Mouse (Mus musculus) left cerebral cortex, adult 2 months (tissue): ENCODE results near the gene Plekho2. TPM values are rescaled to one million over a fixed set of nuclear protein-coding genes. Genes with fewer than 3 reads are reported as not detected.

Experiments used
- DNase-seq, 2 experiments: peaks; one replicate each; pipeline ENCODE4 v3.0.0; 2021 to 2022; ENCODE audit warnings: low spot score in 2 of 2, mixed read lengths in 1 of 2; ENCODE audit errors: extremely low spot score in 1 of 2
- H3K27ac ChIP-seq: fragments of 200-600 bp; 2 replicates; pipeline ENCODE4 v1.8.1; 2022
- H3K4me3 ChIP-seq: fragments of 200-600 bp; 2 replicates; pipeline ENCODE4 v1.8.1; 2022
- CTCF ChIP-seq: fragments of 200-600 bp; IDR thresholded peaks from 2 replicates; pipeline ENCODE4 v1.8.1; 2022; ENCODE audit warnings: antibody characterized with exemption, mild to moderate bottlenecking, moderate library complexity
- intact Hi-C: fragments of 180-260 bp; cut with DNase I; formaldehyde crosslinking; loops from one replicate; pipeline ENCODE4 v1.15.1; 2025
- total RNA-seq, 2 experiments: library from RNA; stranded (reverse); gene quantifications; 2 replicates each; pipeline ENCODE4 v1.2.3; 2021

Gene Plekho2
- total RNA-seq, 2 experiments from 2014 or later, result 13.3 to 15.1 TPM

GRCm38 (mm10) chr9:65563073-65563472, 16.8 kb downstream of the Plekho2 start:
- intact Hi-C loops, result no loop called here
- no peak for DNase-seq
- no peak for TF ChIP-seq CTCF
- Histone ChIP-seq H3K4me3 (no peak overlapping the region), H3K27ac (peak overlapping the region; percentile 28)

GRCm38 (mm10) chr9:65562081-65562506, 17.7 kb downstream of the Plekho2 start:
- Histone ChIP-seq H3K27ac (peak overlapping the region; percentile 13; the same call in 1 of the 2 replicates), H3K4me3 (no peak overlapping the region)
- TF ChIP-seq CTCF, result no peak
- intact Hi-C loops, result no loop called here
- peak; percentile 46 to 72 for DNase-seq

- H3K4me3 ChIP-seq, result no peak overlapping the region
- intact Hi-C loops, result no loop called here
- H3K27ac ChIP-seq, result peak overlapping the region; percentile 13; the same call in 1 of the 2 replicates
- DNase-seq, result peak in 1 of 2 experiments; percentile 20
- TF ChIP-seq CTCF, result no peak
These were observed 18.8 kb downstream of the Plekho2 start for GRCm38 (mm10) chr9:65561016-65561415.

- Histone ChIP-seq H3K4me3 (no peak overlapping the region), H3K27ac (no peak overlapping the region)
- DNase-seq, result no peak
- no peak for TF ChIP-seq CTCF
- intact Hi-C loops, result no loop called here
These were observed 21.0 kb downstream of the Plekho2 start for GRCm38 (mm10) chr9:65558806-65559205.

GRCm38 (mm10) chr9:65556979-65557378, 22.9 kb downstream of the Plekho2 start:
- H3K27ac ChIP-seq, result no peak overlapping the region
- no peak overlapping the region for H3K4me3 ChIP-seq
- no peak for TF ChIP-seq CTCF
- no peak for DNase-seq
- intact Hi-C loops, result no loop called here

- no peak for DNase-seq
- Histone ChIP-seq H3K4me3 (no peak overlapping the region), H3K27ac (no peak overlapping the region)
- intact Hi-C loops, result no loop called here
- no peak for TF ChIP-seq CTCF
These were observed 23.5 kb downstream of the Plekho2 start for GRCm38 (mm10) chr9:65556349-65556748.

GRCm38 (mm10) chr9:65555621-65556020, 24.2 kb downstream of the Plekho2 start:
- Histone ChIP-seq H3K4me3 (no peak overlapping the region), H3K27ac (no peak overlapping the region)
- DNase-seq, result no peak
- no peak for TF ChIP-seq CTCF
- intact Hi-C loops, result no loop called here

- TF ChIP-seq CTCF, result no peak
- Histone ChIP-seq H3K4me3 (no peak overlapping the region), H3K27ac (no peak overlapping the region)
- intact Hi-C loops, result no loop called here
- DNase-seq, result no peak
These were observed 24.8 kb downstream of the Plekho2 start for GRCm38 (mm10) chr9:65555001-65555405.

- intact Hi-C loops, result no loop called here
- no peak overlapping the region for H3K4me3 ChIP-seq
- DNase-seq, result no peak
- no peak for TF ChIP-seq CTCF
- no peak overlapping the region for H3K27ac ChIP-seq
These were observed 27.1 kb downstream of the Plekho2 start for GRCm38 (mm10) chr9:65552711-65553110.

GRCm38 (mm10) chr9:65552141-65552540, 27.7 kb downstream of the Plekho2 start:
- DNase-seq, result no peak
- TF ChIP-seq CTCF, result no peak
- no peak overlapping the region for H3K4me3 ChIP-seq
- no peak overlapping the region for H3K27ac ChIP-seq
- intact Hi-C loops, result no loop called here

- no peak overlapping the region for H3K4me3 ChIP-seq
- no peak for TF ChIP-seq CTCF
- H3K27ac ChIP-seq, result 0 out of 2 replicates have a peak overlapping the region, but pooled peaks have one; percentile 11
- intact Hi-C loops, result no loop called here
- no peak for DNase-seq
These were observed 28.8 kb downstream of the Plekho2 start for GRCm38 (mm10) chr9:65551035-65551434.

- H3K27ac ChIP-seq, result 0 out of 2 replicates have a peak overlapping the region, but pooled peaks have one; percentile 11
- DNase-seq, result no peak
- no peak overlapping the region for H3K4me3 ChIP-seq
- intact Hi-C loops, result no loop called here
- no peak for TF ChIP-seq CTCF
These were observed 29.6 kb downstream of the Plekho2 start for GRCm38 (mm10) chr9:65550079-65550831.

- intact Hi-C loops, result no loop called here
- no peak for DNase-seq
- no peak for TF ChIP-seq CTCF
- Histone ChIP-seq H3K4me3 (no peak overlapping the region), H3K27ac (no peak overlapping the region)
These were observed 30.2 kb downstream of the Plekho2 start for GRCm38 (mm10) chr9:65549643-65550042.
